ENCODE assay signal across 2 mouse cellular contexts in the genomic region with DNA sequence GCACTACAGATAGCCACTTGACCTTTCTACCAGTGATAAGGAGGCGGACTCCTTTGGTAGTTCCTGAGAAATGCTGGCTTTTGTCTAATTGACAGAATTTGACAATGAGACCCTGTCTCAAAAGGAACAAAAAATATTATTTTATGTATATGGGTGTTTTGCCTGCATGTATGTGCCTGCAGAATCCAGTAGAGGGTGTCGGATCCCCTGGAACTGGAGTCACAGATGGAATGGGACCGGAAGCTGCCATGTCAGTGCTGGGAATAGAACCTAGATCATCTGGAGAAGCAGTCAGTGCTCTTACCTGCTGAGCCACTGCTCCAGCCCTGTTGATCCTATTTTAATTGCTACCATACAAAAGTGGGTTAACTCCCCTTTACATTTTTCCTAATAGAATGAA.
TF ChIP-seq lines count a peak whose summit lies in the region.

No protein-coding gene starts in this region.

TF ChIP-seq in CH12.LX, 34 proteins besides CTCF, POLR2A, EP300 and RAD21:
- no peak for TF ChIP-seq JUND (conservative IDR thresholded peaks at IDR 0.05; ENCODE audit: low read depth, low read length)
- peak; percentile 28 for TF ChIP-seq SMC3 (IDR thresholded peaks at IDR 0.05; ENCODE audit: low read depth, low read length)
TF ChIP-seq in CH12.LX: peak in this region for 1.

TF ChIP-seq in MEL, 35 proteins besides CTCF, POLR2A, EP300 and RAD21:
- TF ChIP-seq SMC3 (IDR thresholded peaks at IDR 0.05; ENCODE audit: low read depth, low read length) (peak; percentile 66), GABPA (IDR thresholded peaks at IDR 0.05; ENCODE audit: low read depth, low read length) (no peak), USF2 (IDR thresholded peaks at IDR 0.05; ENCODE audit: borderline replicate concordance in 1 of 2, insufficient read depth in 1 of 2, low read depth in 1 of 2, low read length in 2 of 2) (no peak), ELF1 (IDR thresholded peaks at IDR 0.05; ENCODE audit: low read depth, low read length) (no peak), ZC3H11A (IDR thresholded peaks at IDR 0.05; ENCODE audit: low read depth, low read length) (peak; percentile 71), RCOR1 (IDR thresholded peaks at IDR 0.05; ENCODE audit: low read depth, low read length) (no peak)
